7 mouse cellular contexts compared by ENCODE assay signal in genomic region chr14:32085486-32086201, GRCm38 (mm10). TPM values are rescaled to one million over a fixed set of nuclear protein-coding genes. Genes with fewer than 3 reads are reported as not detected.
DNase-seq lines count a peak whose midpoint lies in the region; ATAC-seq lines count a peak whose summit lies in the region.

Dph3 (minus strand) TSS chr14:32085729.

- 0 out of 2 replicates have a peak, but pooled peaks cover 5% of the 10 kb centered on the region for H3K4me1 ChIP-seq in intestine, embryonic 15.5 days (replicated peaks)
- peaks cover 25% of the 10 kb centered on the region for H3K4me1 ChIP-seq in midbrain, embryonic 10.5 days

- under 1% methylated on average over 43 of the region's 43 CpGs for WGBS in intestine, embryonic 15.5 days
- under 1% methylated on average over 43 of the region's 43 CpGs for WGBS in midbrain, embryonic 10.5 days

- peak within 1 kb of the TSS; percentile 63 for H3K4me3 ChIP-seq in intestine, embryonic 15.5 days (replicated peaks)
- peak within 1 kb of the TSS; percentile 68 for H3K4me3 ChIP-seq in midbrain, embryonic 10.5 days

- no peaks in the 10 kb centered on the region for H3K9me3 ChIP-seq in intestine, embryonic 15.5 days
- no peaks in the 10 kb centered on the region for H3K9me3 ChIP-seq in midbrain, embryonic 10.5 days (replicated peaks)

- peak; percentile 99 for ATAC-seq in intestine, embryonic 15.5 days

- H3K36me3 ChIP-seq in intestine, embryonic 15.5 days = peaks cover 12% of the 10 kb centered on the region
- peaks cover 24% of the 10 kb centered on the region for H3K36me3 ChIP-seq in midbrain, embryonic 10.5 days

- intact Hi-C loops in gastrocnemius, postnatal 36 days (cut with DNase I) = no loop called here
- intact Hi-C loops in left cerebral cortex, postnatal 25 days (cut with DNase I) = no loop called here

- peak; percentile 100 for DNase-seq in adrenal gland, adult 2 months
- DNase-seq in embryo, embryonic 11.5 days (ENCODE audit: low read depth, low spot score) = peak; percentile 98
- peak; percentile 98 for DNase-seq in gastrocnemius, postnatal 36 days
- peak; percentile 100 for DNase-seq in left cerebral cortex, postnatal 25 days (ENCODE audit: low spot score in 2 of 2)
- DNase-seq in midbrain, embryonic 10.5 days (ENCODE audit: low spot score) = peak; percentile 99
- DNase-seq in right cerebral cortex, postnatal 4 days = peak; percentile 98

- no peaks in the 10 kb centered on the region for H3K27me3 ChIP-seq in intestine, embryonic 15.5 days (replicated peaks)
- no peaks in the 10 kb centered on the region for H3K27me3 ChIP-seq in midbrain, embryonic 10.5 days (ENCODE audit: low read depth, poor library complexity, severe bottlenecking)

- peak within 1 kb of the TSS; percentile 56 for H3K4me2 ChIP-seq in intestine, embryonic 15.5 days (replicated peaks)

- H3K27ac ChIP-seq in intestine, embryonic 15.5 days = peak within 1 kb of the TSS; percentile 87
- peak within 1 kb of the TSS; percentile 81 for H3K27ac ChIP-seq in midbrain, embryonic 10.5 days (replicated peaks)

- H3K9ac ChIP-seq in intestine, embryonic 15.5 days = peak within 1 kb of the TSS; percentile 60

RNA-seq across cellular contexts. Expression of gene Dph3, which starts in this region (rescaled TPM):
- total RNA-seq in adrenal gland, adult 2 months (2021) = 10 to 100 TPM; 67.7 to 74.9 TPM
- polyA plus RNA-seq in adrenal gland, adult 2 months (2012; rRNA removed) = 7.0 and 8.4 TPM in 2 replicates
- total RNA-seq in gastrocnemius, postnatal 36 days (2021) = 100 to 1,000 TPM; 107 to 111 TPM
- 105 and 108 TPM in 2 replicates for polyA plus RNA-seq in intestine, embryonic 15.5 days (2015; fragmentation: Nextera tagmentation; extraction: Ambion mirVana)
- 10 to 100 TPM; 47.2 to 48.4 TPM for total RNA-seq in left cerebral cortex, postnatal 25 days (2021)
- 92.1 and 104 TPM in 2 replicates for polyA plus RNA-seq in midbrain, embryonic 10.5 days (2016; fragmentation: Nextera tagmentation; extraction: Ambion mirVana)

Comparison
In these comparisons a context has a peak if more than half of its experiments do, and no peak if none do; other contexts are left out.
1. Peak in every context shown above with its lines: DNase-seq, ATAC-seq, H3K4me3 ChIP-seq and H3K27ac ChIP-seq.